Mouse (Mus musculus) cerebellum, postnatal 36 days (tissue): ENCODE data around the gene Nmrk2.

Experiments
- DNase-seq, 2 experiments: peaks; one replicate each; pipeline ENCODE4 v3.0.0; 2021 to 2022; ENCODE audit warnings: mixed read lengths in 2 of 2

Gene Nmrk2

GRCm38 (mm10) chr10:81161602-81162317 is 40.1 kb downstream of the Nmrk2 start:
- no peak for DNase-seq

- no peak for DNase-seq
Observed at GRCm38 (mm10) chr10:81154736-81155135, 47.1 kb downstream of the Nmrk2 start.

GRCm38 (mm10) chr10:81154313-81154712 is 47.5 kb downstream of the Nmrk2 start:
- DNase-seq: no peak

- DNase-seq: no peak
Observed at GRCm38 (mm10) chr10:81152609-81153008, 49.2 kb downstream of the Nmrk2 start.

- no peak for DNase-seq
Observed at GRCm38 (mm10) chr10:81151261-81151660, 50.6 kb downstream of the Nmrk2 start.
